Mouse (Mus musculus) erythroid progenitor cell, adult 5-6 weeks (primary cell): Measurements from ENCODE around the gene Iqgap3. TPM values are rescaled to one million over a fixed set of nuclear protein-coding genes. Genes with fewer than 3 reads are reported as not detected.
A peak's percentile ranks its signal among the peaks of the same experiment; 100 is the strongest.

Experiments
- ATAC-seq: replicated peaks from 2 replicates; pipeline ENCODE4 v1.8.0; 2016; ENCODE audit warnings: moderate number of reproducible peaks, mild to moderate bottlenecking, moderate TSS enrichment, inconsistent platforms; ENCODE audit not compliant: poor library complexity, low FRiP score, severe bottlenecking
- total RNA-seq, 2 experiments: library from RNA; stranded (forward) in 1 of 2; stranded (reverse) in 1 of 2; fragments of 150-400 nt in 1 of 2; fragments of 186-747, 209-891 nt in 1 of 2; gene quantifications; 2 replicates each; pipeline versions ENCODE4 v1.2.3 to v1.2.4; 2015 to 2017; ENCODE audit warnings: low replicate concordance in 2 of 2

Iqgap3 gene
- 29.8 and 31.4 TPM in 2 replicates for total RNA-seq (2015; ENCODE audit: low replicate concordance)
- total RNA-seq (2017; ENCODE audit: low replicate concordance), result 56.3 and 60.7 TPM in 2 replicates

GRCm38 (mm10) chr3:88081345-88082223 is at the start of gene Iqgap3:
TSS of gene Iqgap3 (plus strand) at chr3:88081971.
- peak; percentile 92 for ATAC-seq

GRCm38 (mm10) chr3:88033506-88033905 is 48.3 kb upstream of the Iqgap3 start:
- ATAC-seq, result no peak

DNA sequence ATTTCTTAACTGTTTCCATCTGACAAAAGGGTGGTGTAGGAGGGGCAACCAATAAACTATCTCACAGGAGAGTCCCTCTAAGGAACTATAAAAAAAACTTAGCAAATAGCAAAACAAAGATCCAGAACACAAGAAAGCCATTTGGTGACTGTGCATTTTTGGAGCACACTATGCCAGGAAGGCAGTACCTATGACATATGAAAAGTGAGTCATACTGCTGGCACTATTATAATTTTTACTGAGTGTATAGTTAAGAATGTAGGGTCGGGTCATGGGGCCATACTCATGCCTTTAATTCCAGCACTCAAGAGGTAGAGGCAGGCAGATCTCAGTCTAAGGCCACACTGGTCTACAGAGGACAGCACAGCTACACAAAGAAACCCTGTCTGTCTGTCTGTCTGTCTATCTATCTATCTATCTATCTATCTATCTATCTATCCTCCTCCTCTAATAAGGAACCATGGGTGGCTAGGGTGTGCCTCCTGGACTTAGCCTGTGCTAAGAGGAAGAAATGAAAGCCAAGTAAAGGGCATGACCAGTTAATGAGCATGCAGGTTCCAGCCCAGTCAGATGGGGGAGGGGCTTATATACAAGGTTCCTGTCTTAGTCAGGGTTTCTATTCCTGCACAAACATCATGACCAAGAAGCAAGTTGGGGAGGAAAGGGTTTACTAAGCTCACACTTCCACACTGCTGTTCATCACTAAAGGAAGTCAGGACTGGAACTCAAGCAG is 46.0 kb upstream of the Iqgap3 start:
- ATAC-seq, result no peak

GRCm38 (mm10) chr3:88042661-88043421 is 38.9 kb upstream of the Iqgap3 start, which contains the start of gene Gpatch4:
TSS of gene Gpatch4 (plus strand) at chr3:88043108.
- peak; percentile 96 for ATAC-seq

GRCm38 (mm10) chr3:88049532-88049931 is 32.2 kb upstream of the Iqgap3 start:
- ATAC-seq, result no peak

DNA sequence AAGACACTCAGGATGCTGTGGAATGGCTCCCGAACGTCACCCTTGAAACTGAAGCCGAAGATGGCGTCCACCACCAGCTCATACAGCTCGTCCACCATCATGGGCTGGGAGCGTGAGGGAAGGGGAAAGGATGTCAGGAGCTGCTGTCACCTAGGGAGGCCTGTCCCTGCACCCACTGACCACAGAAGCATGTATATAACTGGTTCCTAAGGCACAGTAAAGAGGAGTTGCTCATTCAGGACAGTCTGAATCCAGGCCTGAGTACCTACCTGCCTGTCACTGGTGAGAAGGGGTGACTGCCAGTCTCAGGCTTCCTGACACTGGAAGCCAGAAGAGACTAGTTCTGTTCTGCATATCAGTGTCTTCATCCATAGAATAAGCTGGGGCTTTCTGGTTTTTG is 24.7 kb upstream of the Iqgap3 start:
- no peak for ATAC-seq

DNA sequence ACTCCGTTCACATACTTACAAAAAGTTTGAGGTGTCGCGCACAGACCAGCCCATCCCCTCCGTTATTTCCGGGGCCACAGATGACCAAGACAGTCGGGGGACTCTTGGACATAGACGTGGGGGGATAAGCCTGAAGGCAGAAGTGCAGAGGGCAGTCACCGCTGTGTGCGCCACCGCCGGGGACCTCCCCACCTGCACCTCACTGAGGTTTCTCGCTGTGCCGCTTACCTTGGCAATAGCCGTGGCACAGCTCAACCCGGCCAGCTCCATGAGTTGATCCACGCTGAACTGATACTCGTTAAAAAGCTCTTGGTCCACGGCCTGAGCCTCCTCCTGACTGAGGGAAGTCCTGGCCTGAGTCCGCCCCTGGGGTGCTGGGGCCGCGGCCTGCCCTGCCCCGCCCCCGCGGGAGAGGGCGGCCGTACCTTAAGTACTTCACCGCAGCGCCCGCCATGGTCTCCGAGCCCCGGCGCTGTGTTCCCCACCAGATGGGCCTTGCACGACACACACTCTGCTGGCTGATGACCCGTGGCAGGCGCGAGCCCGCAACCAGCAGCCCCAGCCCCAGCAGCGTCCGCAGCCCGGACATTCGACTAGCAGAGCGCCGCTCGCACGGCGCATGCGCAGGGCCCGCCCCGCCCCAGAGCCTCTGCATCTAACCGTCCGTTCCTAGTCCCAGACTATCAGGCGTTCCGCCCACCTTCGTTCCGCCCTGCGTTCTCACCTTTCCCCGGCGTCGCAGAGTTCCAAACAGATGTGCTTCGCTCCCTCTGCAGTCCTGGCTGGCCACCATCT is 23.7 kb upstream of the Iqgap3 start, which contains the start of gene Naxe:
Gene Naxe (minus strand): TSS at position 594 of the 795 bp plus-strand sequence.
- peak; percentile 91 for ATAC-seq

GRCm38 (mm10) chr3:88068386-88068785 is 13.4 kb upstream of the Iqgap3 start:
- ATAC-seq, result no peak

- ATAC-seq, result peak; percentile 79
Measured at GRCm38 (mm10) chr3:88071783-88072182, 10.0 kb upstream of the Iqgap3 start.

- ATAC-seq, result no peak
Measured at GRCm38 (mm10) chr3:88073631-88074030, 8.1 kb upstream of the Iqgap3 start.

GRCm38 (mm10) chr3:88074351-88074750 is 7.4 kb upstream of the Iqgap3 start:
- no peak for ATAC-seq

DNA sequence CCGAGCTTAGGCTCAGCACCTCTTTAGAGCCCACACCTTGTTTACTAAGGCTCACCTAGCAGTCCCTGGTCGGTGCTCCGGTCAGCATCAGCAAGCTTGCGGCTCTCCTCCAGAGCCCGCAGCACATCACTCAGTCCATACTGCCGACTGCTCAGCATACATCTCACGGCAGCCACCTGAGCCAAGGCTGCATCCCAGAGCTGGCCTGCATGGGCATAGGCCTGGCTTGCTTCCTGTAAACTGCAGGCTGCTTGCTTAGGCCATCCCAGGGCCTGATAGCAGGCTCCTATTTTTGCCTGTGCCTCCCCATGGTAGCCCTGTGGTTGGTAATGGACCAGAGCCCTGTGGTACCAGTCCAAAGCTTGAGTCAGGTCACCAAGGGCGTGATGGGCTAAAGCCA is 7.0 kb upstream of the Iqgap3 start:
- ATAC-seq, result no peak

GRCm38 (mm10) chr3:88077441-88077840 is 4.3 kb upstream of the Iqgap3 start:
- ATAC-seq, result no peak

DNA sequence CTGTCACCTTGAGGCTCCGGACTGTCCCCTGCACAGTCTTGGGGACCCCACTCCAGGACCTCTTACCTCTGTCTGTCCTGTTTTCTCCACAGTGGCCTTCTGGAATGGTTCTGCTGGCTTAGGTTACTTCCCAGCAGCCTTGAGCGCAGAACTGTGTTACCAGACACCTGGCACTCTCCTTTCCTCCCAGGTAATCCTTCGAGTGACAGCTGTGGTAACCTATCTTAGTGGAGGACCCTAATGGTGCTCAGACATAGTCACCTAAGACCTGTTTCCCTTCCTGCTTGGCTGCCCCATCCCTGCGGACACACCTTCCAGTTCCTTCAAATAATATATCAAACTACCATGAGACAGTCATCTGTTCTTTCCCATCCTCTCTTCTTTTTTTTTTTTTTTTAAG is 3.6 kb upstream of the Iqgap3 start, which contains the start of gene Ttc24:
Gene Ttc24 (minus strand): TSS at position 101 of the 400 bp plus-strand sequence.
- no peak for ATAC-seq

DNA sequence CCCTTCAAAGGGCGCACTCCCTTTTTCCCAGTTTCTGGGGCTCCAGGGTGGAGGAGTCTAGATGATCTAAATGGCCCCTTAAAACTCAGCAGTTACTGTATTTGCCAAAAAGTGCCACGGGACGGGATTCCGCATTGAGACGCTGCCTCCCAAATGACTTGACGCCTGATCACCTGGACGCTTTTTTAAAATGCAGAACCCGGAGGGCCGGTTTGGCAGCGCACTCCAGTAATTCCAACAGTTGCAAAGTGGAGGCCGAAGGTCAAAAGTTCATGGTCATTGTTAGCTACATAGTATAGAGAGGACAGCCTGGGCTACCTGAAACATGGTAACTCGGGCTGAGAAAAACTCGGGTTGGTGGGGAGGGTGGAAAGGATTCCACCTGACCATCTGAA is 450 bp downstream of the Iqgap3 start:
- ATAC-seq, result peak; percentile 35

DNA sequence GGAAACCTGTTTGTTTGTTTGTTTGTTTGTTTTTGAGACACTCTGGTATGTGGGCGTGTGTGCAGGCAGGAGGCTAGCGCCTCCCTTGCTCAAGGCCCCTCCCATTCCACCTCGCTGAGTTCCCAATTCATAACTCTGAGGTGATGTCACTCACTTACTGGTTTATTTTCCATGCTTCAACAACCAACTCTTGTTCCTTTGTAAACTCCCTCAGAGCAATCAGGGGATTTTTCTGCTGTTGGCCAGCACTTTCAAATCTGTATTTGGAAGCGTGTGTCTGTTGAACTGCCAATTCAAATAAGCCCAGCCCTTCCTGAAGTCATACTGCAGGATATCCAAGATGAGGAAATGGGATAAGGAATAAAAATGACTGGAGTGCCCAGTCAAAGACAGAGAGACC is 892 bp downstream of the Iqgap3 start:
- peak; percentile 87 for ATAC-seq

DNA sequence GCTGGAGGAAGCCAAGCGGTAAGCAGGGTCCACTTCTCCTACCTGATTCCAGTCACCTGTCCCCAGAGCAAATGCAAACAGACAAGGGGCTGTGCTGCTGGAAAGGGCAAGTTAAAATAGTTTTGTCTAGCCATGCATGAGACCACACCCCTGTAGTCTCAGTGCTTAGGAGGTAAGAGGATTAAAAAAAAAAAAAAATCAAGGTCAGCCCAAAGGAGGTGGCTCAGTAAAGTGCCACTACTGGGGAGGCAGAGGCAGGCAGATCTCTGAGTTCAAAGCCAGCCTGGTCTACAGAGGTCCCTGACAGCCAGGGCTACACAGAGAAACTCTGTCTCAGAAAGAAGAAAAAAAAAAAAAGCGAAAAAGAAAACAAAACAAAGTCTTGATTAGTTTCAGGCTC is 2.2 kb downstream of the Iqgap3 start:
- ATAC-seq, result no peak

- no peak for ATAC-seq
Measured at GRCm38 (mm10) chr3:88085459-88085858, 3.7 kb downstream of the Iqgap3 start.

DNA sequence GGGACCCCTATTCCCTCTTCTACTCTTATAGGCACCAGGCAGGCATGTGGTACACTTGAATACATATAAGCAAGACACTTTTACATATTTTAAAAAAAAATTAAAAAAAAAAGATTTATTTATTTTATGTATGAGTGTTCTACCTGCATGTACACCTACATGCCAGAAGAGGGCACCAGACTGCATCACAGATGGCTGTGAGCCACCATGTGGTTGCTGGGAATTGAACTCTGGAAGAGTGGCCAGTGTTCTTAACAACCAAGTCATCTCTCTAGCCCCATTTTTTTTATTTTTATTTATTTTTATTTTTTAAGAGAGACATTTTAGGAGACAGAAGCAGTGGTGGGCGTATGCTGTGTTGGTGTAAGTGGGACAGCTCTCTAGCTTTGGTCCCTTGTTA is 5.9 kb downstream of the Iqgap3 start:
- no peak for ATAC-seq
